Mouse (Mus musculus) G1E (cell line): ENCODE results near the gene Gtf2h4. TPM values are rescaled to one million over a fixed set of nuclear protein-coding genes. Genes with fewer than 3 reads are reported as not detected.

ENCODE experiments used
- ATAC-seq: 2 replicates; pipeline ENCODE4 v1.8.0; 2016; ENCODE audit warnings: mild to moderate bottlenecking; ENCODE audit not compliant: insufficient number of reproducible peaks, poor library complexity, low FRiP score, severe bottlenecking; ENCODE audit errors: extremely low read depth
- DNase-seq: peaks from one replicate; pipeline ENCODE4 v3.0.0; 2012; ENCODE audit warnings: low spot score
- H3K27me3 ChIP-seq: 2 replicates; pipeline ENCODE4 v1.6.1; 2012; ENCODE audit warnings: mild to moderate bottlenecking, low read length, inconsistent platforms; ENCODE audit not compliant: insufficient read depth
- H3K36me3 ChIP-seq: replicated peaks from 2 replicates; pipeline ENCODE3; 2012; ENCODE audit warnings: mild to moderate bottlenecking, inconsistent platforms
- H3K4me1 ChIP-seq: 2 replicates; pipeline ENCODE4 v1.6.1; 2012; ENCODE audit warnings: low read depth, low read length, inconsistent platforms, mixed read lengths; ENCODE audit not compliant: insufficient read depth
- H3K4me3 ChIP-seq: 2 replicates; pipeline ENCODE4 v1.5.1; 2012; ENCODE audit warnings: low read depth, mild to moderate bottlenecking, inconsistent platforms, low read length, moderate library complexity, mixed read lengths
- H3K9me3 ChIP-seq: replicated peaks from 2 replicates; pipeline ENCODE4 v1.6.1; 2012; ENCODE audit warnings: inconsistent platforms
- CTCF ChIP-seq: IDR thresholded peaks from 2 replicates; pipeline ENCODE4 v1.5.1; 2012; ENCODE audit warnings: low read depth, low read length, inconsistent platforms, mixed read lengths
- GATA1 ChIP-seq: IDR thresholded peaks from 2 replicates; pipeline ENCODE4 v1.6.1; 2012; ENCODE audit warnings: borderline replicate concordance, low read length, inconsistent platforms, mixed read lengths
- GATA2 ChIP-seq: IDR thresholded peaks from 2 replicates; pipeline ENCODE4 v1.6.1; 2012; ENCODE audit warnings: low read depth, low read length, inconsistent platforms, borderline replicate concordance
- POLR2AphosphoS5 ChIP-seq: IDR thresholded peaks from 2 replicates; pipeline ENCODE4 v1.6.1; 2012; ENCODE audit warnings: low read depth, low read length, inconsistent platforms; ENCODE audit not compliant: insufficient replicate concordance
- TAL1 ChIP-seq: conservative IDR thresholded peaks from 2 replicates; pipeline ENCODE4 v1.6.1; 2012; ENCODE audit warnings: low read depth, low read length, inconsistent platforms, mixed read lengths
- polyA plus RNA-seq: library from polyadenylated mRNA; stranded (reverse); fragments of >175 nt; gene quantifications from 2 replicates; pipeline ENCODE4 v1.2.3, GENCODE M21; 2012
- total RNA-seq, 2 experiments: library from RNA; stranded (forward) in 1 of 2; stranded (reverse) in 1 of 2; fragments of 200-1000 nt in 1 of 2; fragments of >200 nt in 1 of 2; fragmentation: Nextera tagmentation in 1 of 2; gene quantifications; 2 replicates each; pipeline ENCODE4 v1.2.3; 2014 to 2017

Gtf2h4 gene
- total and polyA plus RNA-seq, 3 experiments, result 22.7 to 33.4 (median 27.1) TPM

DNA sequence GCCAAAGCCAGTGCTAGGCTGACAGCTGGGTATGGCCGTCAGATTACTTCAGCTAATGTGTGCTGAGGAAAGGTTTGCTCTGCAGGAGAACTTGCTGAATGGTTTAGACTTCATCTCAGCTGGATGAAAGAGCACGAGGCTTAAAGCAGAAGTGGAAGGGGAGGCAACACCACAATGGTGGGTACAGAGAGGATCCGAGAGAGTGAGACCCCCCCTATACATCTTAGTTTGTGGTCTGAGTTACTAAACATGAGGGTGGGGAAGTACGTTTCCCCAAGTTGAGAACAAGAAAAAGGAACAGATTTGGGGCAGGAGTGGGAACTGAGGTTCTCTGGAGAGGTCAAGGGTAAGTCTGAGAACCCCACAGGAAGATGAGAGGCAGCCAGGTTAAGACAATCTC lies 18.8 kb upstream of the Gtf2h4 start:
- no peak for TF ChIP-seq POLR2AphosphoS5
- TF ChIP-seq GATA1, result no peak
- no peak for TF ChIP-seq GATA2
- TF ChIP-seq CTCF, result no peak
- TF ChIP-seq TAL1, result no peak
- H3K9me3 ChIP-seq, result no peaks in the 10 kb centered on the region
- ATAC-seq (no peak), DNase-seq (no peak)
- no peaks in the 10 kb centered on the region for H3K36me3 ChIP-seq
- H3K4me3 ChIP-seq, result no peak overlapping the region
- peaks cover 2% of the 10 kb centered on the region; the same call in 1 of the 2 replicates for H3K4me1 ChIP-seq
- H3K27me3 ChIP-seq, result peaks cover 25% of the 10 kb centered on the region

DNA sequence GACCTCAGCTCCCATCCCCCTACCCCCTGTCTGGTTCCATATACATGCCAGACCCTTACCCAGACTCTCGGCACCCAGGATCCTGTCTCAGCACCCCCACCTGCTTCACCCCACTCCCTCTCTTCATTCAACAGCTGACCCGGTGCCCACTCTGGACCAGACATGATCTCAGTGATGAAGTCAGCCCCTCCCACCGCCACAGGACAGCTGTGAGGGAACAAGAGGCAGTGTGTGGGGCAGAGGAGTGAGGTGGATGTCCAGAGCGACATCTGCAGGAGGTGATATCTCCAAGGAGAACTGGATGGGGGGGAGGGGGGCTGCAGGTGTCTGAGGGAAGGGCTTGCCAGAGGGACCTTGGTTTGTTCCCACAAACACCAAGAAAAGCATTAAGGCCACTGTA lies 18.3 kb upstream of the Gtf2h4 start:
- no peaks in the 10 kb centered on the region for H3K9me3 ChIP-seq
- DNase-seq (no peak), ATAC-seq (no peak)
- no peaks in the 10 kb centered on the region for H3K36me3 ChIP-seq
- H3K4me3 ChIP-seq, result no peak overlapping the region
- TF ChIP-seq CTCF (no peak), TAL1 (no peak), GATA1 (no peak), GATA2 (no peak), POLR2AphosphoS5 (no peak)
- H3K4me1 ChIP-seq, result peaks cover 2% of the 10 kb centered on the region; the same call in 1 of the 2 replicates
- H3K27me3 ChIP-seq, result peaks cover 26% of the 10 kb centered on the region

DNA sequence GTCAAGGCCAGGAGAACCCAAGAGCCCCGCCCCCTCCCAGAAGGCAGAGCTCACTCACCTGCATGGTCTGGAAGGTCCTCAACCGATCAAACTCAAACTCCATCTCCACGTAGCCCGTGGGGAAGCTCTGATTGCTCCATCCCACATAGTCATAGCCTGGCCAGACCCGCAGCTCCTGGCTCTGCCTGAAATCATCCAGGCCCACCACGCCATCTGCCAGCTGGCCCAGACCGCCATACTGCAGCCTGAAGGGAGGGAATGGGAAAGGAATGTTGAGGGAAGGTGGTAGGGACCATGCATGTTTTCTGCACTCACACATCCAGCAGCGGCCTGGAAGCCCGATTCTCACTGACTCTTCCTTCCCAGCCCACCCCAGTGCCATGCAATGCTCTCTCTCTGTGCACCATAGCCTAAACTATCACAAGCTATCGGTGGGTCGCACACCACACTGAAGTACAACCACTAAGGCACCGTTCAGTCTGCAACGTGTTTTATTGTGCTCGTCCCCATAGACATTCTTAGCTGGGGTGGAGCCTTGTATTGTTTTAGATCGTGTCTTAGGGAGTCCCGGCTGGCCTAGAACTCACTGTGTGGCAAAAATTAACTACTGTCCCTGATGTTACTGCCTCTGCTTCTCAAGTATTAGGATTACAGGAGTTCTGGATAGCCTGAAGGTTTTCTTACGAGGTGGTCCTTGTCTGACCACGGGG lies 16.6 kb upstream of the Gtf2h4 start:
- H3K9me3 ChIP-seq, result no peaks in the 10 kb centered on the region
- no peak overlapping the region for H3K4me3 ChIP-seq
- no peak for ATAC-seq
- peaks cover 2% of the 10 kb centered on the region; the same call in 1 of the 2 replicates for H3K4me1 ChIP-seq
- H3K36me3 ChIP-seq, result no peaks in the 10 kb centered on the region
- TF ChIP-seq GATA2 (no peak), GATA1 (no peak), CTCF (no peak), TAL1 (no peak), POLR2AphosphoS5 (no peak)
- peaks cover 40% of the 10 kb centered on the region for H3K27me3 ChIP-seq
- no peak for DNase-seq

DNA sequence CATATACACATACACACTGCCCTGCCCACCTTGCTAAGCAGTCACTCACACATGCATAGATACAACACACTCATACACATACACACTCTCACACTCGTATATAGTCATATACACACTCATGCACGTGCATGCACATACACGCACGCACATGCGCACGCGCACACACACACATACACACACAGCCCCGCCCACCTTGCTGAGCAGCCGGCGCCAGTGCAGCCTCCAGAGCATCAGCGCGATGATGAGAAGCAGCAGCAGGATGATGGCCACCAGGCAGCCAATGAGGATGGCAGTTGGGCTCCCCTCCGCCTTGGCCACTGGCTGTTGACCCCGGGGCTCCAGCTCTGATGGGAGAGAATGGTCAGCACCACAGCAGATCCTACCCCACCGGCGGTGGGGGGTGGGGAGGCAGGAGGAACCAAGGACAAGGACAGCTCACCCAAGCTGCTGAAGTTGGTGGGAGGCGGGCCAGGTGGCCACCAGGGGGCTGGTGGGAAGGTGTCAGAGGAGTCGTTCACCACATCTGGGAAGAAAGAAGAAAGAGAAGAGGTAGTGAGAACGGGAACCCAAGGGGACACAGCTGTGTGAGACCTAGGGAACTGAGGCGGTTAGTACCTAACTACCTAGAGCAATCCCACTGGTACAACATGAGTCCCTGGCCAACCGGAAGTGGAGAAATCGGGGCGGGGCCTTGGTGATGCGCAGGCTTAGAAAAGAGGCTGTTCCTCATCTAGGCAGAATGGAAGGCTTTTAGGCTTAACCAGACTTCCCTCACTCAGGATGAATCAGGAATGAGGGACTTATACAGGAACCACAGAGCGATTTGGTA lies 15.0 kb upstream of the Gtf2h4 start:
- H3K36me3 ChIP-seq, result no peaks in the 10 kb centered on the region
- DNase-seq (no peak), ATAC-seq (no peak)
- TF ChIP-seq GATA1, result no peak
- no peak for TF ChIP-seq POLR2AphosphoS5
- TF ChIP-seq TAL1, result no peak
- TF ChIP-seq CTCF, result no peak
- TF ChIP-seq GATA2, result no peak
- peaks cover 44% of the 10 kb centered on the region for H3K27me3 ChIP-seq
- H3K4me1 ChIP-seq, result peaks cover 2% of the 10 kb centered on the region; the same call in 1 of the 2 replicates
- peak overlapping the region; percentile 22; the same call in 1 of the 2 replicates for H3K4me3 ChIP-seq
- no peaks in the 10 kb centered on the region for H3K9me3 ChIP-seq

DNA sequence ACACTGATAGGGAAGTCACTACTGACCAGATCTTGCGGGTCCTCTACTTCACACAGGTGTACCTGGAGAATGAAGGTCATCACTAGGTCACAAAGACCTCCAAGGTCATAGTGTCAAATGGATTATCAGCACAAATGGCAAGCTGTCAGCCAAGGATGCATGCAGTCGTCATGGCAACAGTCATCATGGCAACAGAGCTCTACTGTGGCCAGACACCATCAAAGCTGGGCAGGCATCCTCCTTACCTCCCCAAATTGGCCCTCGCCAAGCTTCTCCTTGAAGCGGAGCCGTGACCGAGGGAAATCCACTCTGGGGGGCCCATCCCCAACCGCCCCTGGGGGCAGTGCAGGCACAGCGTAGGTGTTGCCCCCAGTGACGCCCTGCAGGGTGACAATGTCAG lies 11.5 kb upstream of the Gtf2h4 start:
- H3K9me3 ChIP-seq, result no peaks in the 10 kb centered on the region
- peaks cover 2% of the 10 kb centered on the region; the same call in 1 of the 2 replicates for H3K4me1 ChIP-seq
- ATAC-seq (no peak), DNase-seq (no peak)
- H3K36me3 ChIP-seq, result no peaks in the 10 kb centered on the region
- no peak overlapping the region for H3K4me3 ChIP-seq
- no peak for TF ChIP-seq TAL1
- no peak for TF ChIP-seq CTCF
- no peak for TF ChIP-seq POLR2AphosphoS5
- TF ChIP-seq GATA1, result no peak
- TF ChIP-seq GATA2, result no peak
- peaks cover 40% of the 10 kb centered on the region for H3K27me3 ChIP-seq

DNA sequence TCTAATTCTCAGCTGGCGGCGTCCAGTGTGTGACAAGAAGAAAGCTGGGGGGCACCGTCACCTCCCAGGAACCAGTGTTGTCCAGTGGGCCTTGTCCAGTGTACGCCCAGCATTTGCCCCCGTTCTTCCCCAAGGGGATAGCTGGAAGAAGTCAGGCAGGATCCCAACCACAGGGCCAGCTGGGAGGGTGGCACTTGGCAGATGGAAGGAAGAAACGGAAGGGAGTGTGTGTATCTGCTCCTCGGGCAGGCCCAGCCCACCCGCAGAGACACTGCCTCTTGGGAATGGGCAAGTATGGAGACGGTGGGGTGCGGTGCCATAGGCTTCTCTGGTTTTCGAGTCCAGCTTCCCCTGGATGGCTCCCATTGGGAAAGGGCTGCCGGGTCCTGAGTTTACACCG lies 8.4 kb upstream of the Gtf2h4 start:
- no peaks in the 10 kb centered on the region for H3K36me3 ChIP-seq
- ATAC-seq (no peak), DNase-seq (no peak)
- peaks cover 36% of the 10 kb centered on the region for H3K27me3 ChIP-seq
- no peaks in the 10 kb centered on the region for H3K4me1 ChIP-seq
- H3K4me3 ChIP-seq, result no peak overlapping the region
- TF ChIP-seq POLR2AphosphoS5 (no peak), GATA1 (no peak), GATA2 (no peak), TAL1 (no peak), CTCF (no peak)
- no peaks in the 10 kb centered on the region for H3K9me3 ChIP-seq

DNA sequence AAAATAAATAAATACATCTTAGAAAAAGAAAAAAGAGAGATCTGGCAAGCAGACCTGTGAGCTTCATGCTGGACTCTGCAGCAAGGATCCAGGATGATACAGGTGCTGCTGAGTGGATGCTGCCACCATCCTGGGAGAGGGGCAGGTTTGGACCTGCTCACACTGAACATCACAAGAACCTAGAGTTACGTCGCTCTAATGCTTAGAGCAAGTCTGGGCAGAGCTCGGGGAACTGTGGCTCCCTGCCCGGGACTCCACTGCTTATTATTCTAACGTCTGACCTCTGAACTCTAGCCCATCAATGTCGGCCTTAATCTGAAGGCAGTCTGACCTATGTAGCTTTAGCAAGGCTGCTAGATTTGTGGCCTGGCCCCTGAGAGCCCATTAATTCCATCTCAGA lies 7.1 kb upstream of the Gtf2h4 start:
- ATAC-seq, result no peak
- TF ChIP-seq GATA2, result no peak
- no peak for TF ChIP-seq TAL1
- TF ChIP-seq GATA1, result no peak
- no peak for TF ChIP-seq POLR2AphosphoS5
- no peak for TF ChIP-seq CTCF
- Histone ChIP-seq H3K9me3 (no peaks in the 10 kb centered on the region), H3K36me3 (no peaks in the 10 kb centered on the region), H3K4me1 (no peaks in the 10 kb centered on the region), H3K27me3 (peaks cover 25% of the 10 kb centered on the region), H3K4me3 (no peak overlapping the region)
- DNase-seq, result no peak
